Comparison of ENCODE assay signal across 18 mouse cellular contexts in genomic region chr1:52330496-52330895, GRCm38 (mm10).
"Had no signal": no experiment of that assay in that cellular context is flagged by ENCODE, and none has a peak within 500 bp of the region (broad histone marks: within the 10 kb centered on the region; RNA-seq: fewer than 3 reads in every experiment).

No protein-coding gene starts in this region.

- DNase-seq: cerebellum, adult 18-20 months; cerebellum, adult 2 months; cerebellum, adult 8-10 months; cerebellum, adult 9-10 months; cerebellum, adult 9-11 months; cerebellum, postnatal 10 days; cerebellum, postnatal 14 days; cerebellum, postnatal 25 days; cerebellum, postnatal 36 days; embryo, embryonic 11 days; forebrain, postnatal 0 days; gastrocnemius, adult 2 months; gastrocnemius, postnatal 10 days; gastrocnemius, postnatal 14 days; gastrocnemius, postnatal 25 days; gastrocnemius, postnatal 36 days; heart, adult 18-20 months; heart, adult 2 months had no signal
